Mouse (Mus musculus): ENCODE measurements at regions not wholly inside any gene's neighbourhood (a gene's known extent, or its start where the extent isn't known, plus 50 kb on each side); places are given as distances from the start of the nearest gene placed in this dataset.

DNA sequence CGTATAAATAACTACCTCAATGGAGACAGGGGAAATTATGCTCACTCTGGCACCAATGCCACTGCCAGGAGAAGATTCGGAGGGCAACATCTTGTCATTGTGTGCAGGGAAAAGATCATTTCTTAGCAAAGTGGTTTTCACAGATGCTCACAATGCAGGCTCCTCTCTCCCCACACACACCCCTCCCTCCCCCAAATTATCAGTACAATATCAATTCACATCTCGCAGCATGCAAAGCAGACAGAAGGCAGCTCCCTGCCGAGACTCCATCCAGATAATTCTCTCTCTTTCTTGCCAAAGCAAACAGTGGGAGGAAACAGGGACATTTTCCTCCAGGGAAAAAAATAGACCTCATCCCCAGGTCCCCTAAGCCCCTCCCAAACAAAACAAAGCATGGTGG, 691.8 kb downstream of the Gm9195 start:
- Histone ChIP-seq H3K27ac (replicated peaks) (0 out of 2 replicates have a peak overlapping the region, but pooled peaks have one; percentile 4), H3K9ac (no peak overlapping the region), H3K4me1 (replicated peaks) (peaks cover 7% of the 10 kb centered on the region), H3K36me3 (no peaks in the 10 kb centered on the region), H3K4me3 (no peak overlapping the region), H3K4me2 (0 out of 2 replicates have a peak overlapping the region, but pooled peaks have one; percentile 23), H3K9me3 (no peaks in the 10 kb centered on the region), H3K27me3 (no peaks in the 10 kb centered on the region)
- peak; percentile 19; the same call in 1 of the 2 replicates for ATAC-seq (ENCODE audit: low FRiP score, low read depth)
- WGBS, result 27% methylated on average over 4 of the region's 4 CpGs

DNA sequence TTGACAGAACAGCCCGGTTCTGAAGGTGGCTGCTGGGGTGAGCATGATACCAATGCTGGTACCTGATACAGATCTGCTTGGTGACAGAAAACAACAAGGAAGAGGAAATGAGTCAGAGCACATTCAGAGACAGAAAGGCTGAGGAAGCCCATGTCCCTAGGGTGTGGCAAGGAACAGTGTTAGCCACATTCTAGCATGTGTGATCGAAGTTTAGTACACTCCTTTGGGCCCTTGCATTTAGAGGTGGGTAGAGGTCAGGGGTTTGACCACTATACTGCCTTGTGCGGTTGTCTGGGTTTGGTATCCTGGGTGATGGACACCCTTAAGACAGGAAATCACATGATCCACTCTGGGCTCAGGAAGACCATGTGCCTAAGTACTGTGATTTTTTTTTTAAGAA, 695.9 kb downstream of the Gm9195 start:
- Histone ChIP-seq H3K9me3 (no peaks in the 10 kb centered on the region), H3K9ac (no peak overlapping the region), H3K27ac (replicated peaks) (no peak overlapping the region), H3K36me3 (no peaks in the 10 kb centered on the region), H3K27me3 (no peaks in the 10 kb centered on the region), H3K4me2 (no peak overlapping the region), H3K4me3 (no peak overlapping the region), H3K4me1 (replicated peaks) (peaks cover 7% of the 10 kb centered on the region)
- WGBS, result 91% methylated on average over 3 of the region's 3 CpGs
- ATAC-seq (ENCODE audit: low FRiP score, low read depth), result no peak

DNA sequence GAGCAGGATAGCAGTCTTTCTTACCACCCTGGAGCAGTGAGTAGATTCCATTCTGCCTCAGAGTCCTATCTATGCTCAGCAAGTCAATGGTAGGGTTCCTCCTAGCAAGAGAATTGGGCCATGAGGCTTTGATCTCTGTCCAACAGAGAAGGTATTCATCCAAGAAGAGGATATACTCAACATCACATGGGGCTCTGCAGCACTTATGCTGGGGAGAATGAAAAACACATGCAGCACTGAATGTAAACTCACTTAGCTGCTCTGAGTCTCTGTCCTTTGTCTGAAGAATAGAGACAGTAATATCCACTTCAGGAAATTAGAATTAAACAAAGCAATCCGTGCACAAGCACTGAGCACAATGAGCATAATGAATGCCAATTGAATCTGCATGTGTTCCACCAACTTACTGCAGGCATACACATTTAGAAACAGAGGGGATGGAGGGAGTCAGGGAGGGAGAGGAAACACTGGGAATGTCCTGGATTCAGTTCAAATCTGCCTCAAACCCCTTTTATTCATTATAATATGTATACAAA, 714.6 kb downstream of the Gm9195 start:
- no peaks in the 10 kb centered on the region for H3K4me1 ChIP-seq (replicated peaks)
- no peak overlapping the region for H3K9ac ChIP-seq
- no peaks in the 10 kb centered on the region for H3K9me3 ChIP-seq
- no peak overlapping the region for H3K27ac ChIP-seq (replicated peaks)
- H3K4me2 ChIP-seq, result no peak overlapping the region
- no peaks in the 10 kb centered on the region for H3K36me3 ChIP-seq
- WGBS, result 55% methylated on average over 1 of the region's 1 CpGs
- ATAC-seq (ENCODE audit: low FRiP score, low read depth), result no peak
- no peaks in the 10 kb centered on the region for H3K27me3 ChIP-seq
- no peak overlapping the region for H3K4me3 ChIP-seq

DNA sequence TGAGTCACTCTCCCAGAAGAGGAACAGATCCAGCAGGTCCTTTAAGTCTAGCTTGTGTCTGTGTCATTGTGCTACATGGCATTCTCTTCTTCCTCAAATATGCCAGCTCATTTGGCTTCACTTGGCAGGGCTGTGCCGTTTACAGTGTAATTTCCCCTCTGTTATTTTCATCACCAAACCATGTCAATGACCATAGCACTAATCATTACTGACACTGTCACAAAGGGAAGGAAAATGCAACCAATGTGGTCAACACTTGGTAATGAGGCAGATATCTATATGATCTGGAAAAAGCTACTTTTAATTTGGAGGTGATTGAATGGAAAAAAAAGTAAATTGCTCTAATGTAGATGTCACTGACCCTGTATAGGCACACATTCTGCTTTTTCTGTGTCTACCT, 724.8 kb downstream of the Gm9195 start:
- H3K4me3 ChIP-seq, result no peak overlapping the region
- no peak for ATAC-seq (ENCODE audit: low FRiP score, low read depth)
- WGBS, result 70% methylated on average over 1 of the region's 1 CpGs
- no peak overlapping the region for H3K9ac ChIP-seq
- no peak overlapping the region for H3K4me2 ChIP-seq
- H3K27me3 ChIP-seq, result no peaks in the 10 kb centered on the region
- no peaks in the 10 kb centered on the region for H3K9me3 ChIP-seq
- no peak overlapping the region for H3K27ac ChIP-seq (replicated peaks)
- no peaks in the 10 kb centered on the region for H3K36me3 ChIP-seq
- H3K4me1 ChIP-seq (replicated peaks), result no peaks in the 10 kb centered on the region

DNA sequence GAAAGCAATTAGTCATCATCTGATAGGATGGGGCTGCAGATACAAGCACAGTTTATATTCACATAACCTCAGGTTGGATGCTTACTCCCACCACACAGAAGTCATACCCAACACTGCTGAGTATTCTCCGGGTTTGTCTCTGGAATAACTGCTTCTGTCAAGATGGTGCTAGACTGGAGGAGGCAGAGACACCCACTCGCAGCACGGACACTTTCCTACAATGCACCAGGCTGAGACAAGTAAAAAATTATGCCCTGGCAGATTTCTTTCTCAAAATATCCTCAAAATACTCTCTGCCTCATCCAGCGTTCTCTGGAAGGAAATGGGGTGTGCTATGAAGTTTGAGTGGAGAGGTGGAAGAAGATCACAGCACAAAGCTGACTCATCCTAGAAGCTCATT, 763.1 kb downstream of the Gm9195 start:
- no peak for ATAC-seq (ENCODE audit: low FRiP score, low read depth)
- no peak overlapping the region for H3K4me3 ChIP-seq
- H3K36me3 ChIP-seq, result no peaks in the 10 kb centered on the region
- H3K27ac ChIP-seq (replicated peaks), result no peak overlapping the region
- H3K9me3 ChIP-seq, result no peaks in the 10 kb centered on the region
- H3K4me2 ChIP-seq, result no peak overlapping the region
- no peak overlapping the region for H3K9ac ChIP-seq
- no peaks in the 10 kb centered on the region for H3K27me3 ChIP-seq
- no peaks in the 10 kb centered on the region for H3K4me1 ChIP-seq (replicated peaks)
- WGBS, result 96% methylated on average over 4 of the region's 4 CpGs

DNA sequence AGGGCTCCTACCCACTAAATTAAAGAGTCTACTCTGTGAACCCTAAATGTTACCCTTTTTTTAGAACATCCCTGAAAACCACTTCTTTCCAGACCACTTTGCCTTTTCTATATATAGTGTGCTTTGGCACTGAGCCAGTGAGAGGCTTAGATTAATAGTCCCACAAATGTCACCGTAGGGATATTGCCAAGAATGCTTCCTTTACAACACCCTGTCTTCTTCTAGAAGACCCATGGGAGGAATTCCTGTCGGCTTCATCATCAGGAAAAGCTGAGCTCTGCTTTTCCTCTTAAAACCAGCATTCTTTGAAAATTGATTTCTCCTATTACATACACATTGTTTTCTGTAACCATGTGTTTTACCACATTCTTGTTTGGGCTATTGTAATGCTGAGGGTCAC, 768.1 kb downstream of the Gm9195 start:
- ATAC-seq (ENCODE audit: low FRiP score, low read depth), result no peak
- no peaks in the 10 kb centered on the region for H3K36me3 ChIP-seq
- H3K4me1 ChIP-seq (replicated peaks), result no peaks in the 10 kb centered on the region
- no peak overlapping the region for H3K4me3 ChIP-seq
- H3K27me3 ChIP-seq, result no peaks in the 10 kb centered on the region
- no peaks in the 10 kb centered on the region for H3K9me3 ChIP-seq
- H3K4me2 ChIP-seq, result no peak overlapping the region
- no peak overlapping the region for H3K27ac ChIP-seq (replicated peaks)
- 56% methylated on average over 2 of the region's 2 CpGs for WGBS
- H3K9ac ChIP-seq, result no peak overlapping the region

DNA sequence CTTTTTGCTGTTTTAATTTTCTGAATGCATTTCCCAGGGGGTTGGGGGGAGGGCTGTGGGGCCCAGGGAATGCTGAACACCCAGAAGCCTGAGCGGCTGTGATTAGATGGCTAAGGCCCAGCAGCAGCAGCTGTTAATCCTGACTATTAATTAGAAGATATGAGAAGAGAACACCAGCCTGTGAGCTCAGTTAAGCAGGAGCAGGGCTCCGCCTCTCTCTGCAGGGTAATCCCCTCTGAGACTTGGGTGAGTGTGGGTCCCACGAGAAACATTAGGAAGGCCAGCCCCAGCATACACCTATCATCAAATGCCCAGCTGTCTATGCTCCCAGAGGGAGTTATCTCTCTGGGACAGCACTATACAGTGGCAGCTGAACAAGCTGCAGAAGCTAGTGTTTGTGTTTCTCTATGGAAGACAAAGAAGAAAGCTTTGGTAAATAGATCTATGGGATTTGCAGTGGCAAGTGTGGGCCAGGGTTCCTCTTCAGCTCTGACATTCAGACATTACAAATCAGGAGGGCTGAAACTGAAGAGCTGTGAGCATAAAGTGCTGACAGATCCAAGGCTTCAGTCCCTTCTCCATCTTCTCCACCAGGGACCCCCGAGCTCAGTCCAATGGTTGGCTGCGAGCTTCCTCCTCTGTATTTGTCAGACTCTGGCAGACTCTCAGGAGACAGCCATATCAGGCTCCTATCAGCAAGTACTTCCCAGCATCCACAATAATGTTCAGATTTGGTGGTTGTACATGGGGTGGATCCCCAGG, 781.9 kb downstream of the Gm9195 start:
- peak; percentile 59; the same call in 1 of the 2 replicates for ATAC-seq (ENCODE audit: low FRiP score, low read depth)

DNA sequence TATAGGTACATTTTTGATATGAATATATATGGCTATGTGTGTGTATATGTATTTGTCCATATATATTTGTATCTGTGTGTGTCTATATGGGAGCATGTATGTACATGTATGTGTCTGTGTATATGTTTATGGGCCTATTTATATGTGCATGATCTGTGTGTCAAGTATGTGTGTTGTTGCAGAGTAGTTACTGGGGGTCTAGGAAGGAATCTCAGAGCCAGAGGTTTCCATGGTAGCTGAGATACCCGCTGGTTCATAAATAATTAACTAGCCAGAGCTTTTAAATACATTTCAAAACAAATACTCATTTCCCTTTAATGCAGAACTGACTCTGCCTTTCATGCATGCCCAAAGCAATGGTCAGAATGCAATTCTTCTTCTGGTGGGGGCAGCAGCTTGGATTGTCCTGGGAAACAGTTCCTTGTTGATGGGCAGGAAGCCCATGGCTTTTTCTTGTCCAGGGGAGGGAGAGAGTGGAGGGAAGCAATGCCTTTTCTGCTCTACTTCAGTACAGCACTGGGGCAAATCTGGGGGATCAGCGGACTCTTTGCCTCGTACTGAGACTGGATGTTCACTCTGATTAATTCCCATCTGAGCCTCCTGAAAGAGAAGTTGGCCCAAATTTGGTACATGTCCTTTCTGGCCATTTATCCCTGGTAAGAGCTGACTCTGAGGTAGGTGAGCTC, 798.7 kb downstream of the Gm9195 start:
- Histone ChIP-seq H3K9me3 (no peaks in the 10 kb centered on the region), H3K4me2 (no peak overlapping the region), H3K36me3 (no peaks in the 10 kb centered on the region), H3K27ac (replicated peaks) (no peak overlapping the region), H3K4me1 (replicated peaks) (no peaks in the 10 kb centered on the region), H3K27me3 (no peaks in the 10 kb centered on the region), H3K9ac (no peak overlapping the region), H3K4me3 (no peak overlapping the region)
- ATAC-seq (ENCODE audit: low FRiP score, low read depth), result peak; percentile 68
- 40% methylated on average over 3 of the region's 3 CpGs for WGBS

More for the DNA sequence above, 781.9 kb downstream of the Gm9195 start:
- WGBS, result 53% methylated on average over 5 of the region's 5 CpGs
- Histone ChIP-seq H3K9me3 (no peaks in the 10 kb centered on the region), H3K27me3 (no peaks in the 10 kb centered on the region), H3K27ac (replicated peaks) (no peak overlapping the region), H3K36me3 (no peaks in the 10 kb centered on the region), H3K4me2 (no peak overlapping the region), H3K4me3 (no peak overlapping the region), H3K4me1 (replicated peaks) (no peaks in the 10 kb centered on the region), H3K9ac (no peak overlapping the region)

DNA sequence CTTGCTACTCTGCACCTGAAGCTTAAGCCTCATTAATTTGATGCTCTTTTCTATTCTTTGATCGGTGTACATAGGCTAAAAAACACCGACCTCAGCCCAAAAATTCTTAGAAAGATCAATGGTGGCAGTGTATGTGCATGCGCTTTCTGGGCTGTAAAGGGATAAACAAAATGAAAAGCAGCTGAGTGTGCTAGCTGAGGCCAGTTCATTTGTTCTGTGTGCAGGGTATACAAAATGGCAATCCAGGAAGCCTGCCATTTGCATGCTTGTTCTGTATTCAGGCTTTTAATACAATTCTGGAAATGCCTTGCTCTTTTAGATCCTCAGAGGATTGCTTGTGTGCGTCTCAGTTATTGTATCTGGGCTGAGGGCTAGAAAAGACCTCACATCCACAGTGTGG, 817.1 kb downstream of the Gm9195 start:
- WGBS, result 63% methylated on average over 4 of the region's 4 CpGs
- H3K27ac ChIP-seq (replicated peaks), result peak overlapping the region; percentile 33; the same call in 1 of the 2 replicates

DNA sequence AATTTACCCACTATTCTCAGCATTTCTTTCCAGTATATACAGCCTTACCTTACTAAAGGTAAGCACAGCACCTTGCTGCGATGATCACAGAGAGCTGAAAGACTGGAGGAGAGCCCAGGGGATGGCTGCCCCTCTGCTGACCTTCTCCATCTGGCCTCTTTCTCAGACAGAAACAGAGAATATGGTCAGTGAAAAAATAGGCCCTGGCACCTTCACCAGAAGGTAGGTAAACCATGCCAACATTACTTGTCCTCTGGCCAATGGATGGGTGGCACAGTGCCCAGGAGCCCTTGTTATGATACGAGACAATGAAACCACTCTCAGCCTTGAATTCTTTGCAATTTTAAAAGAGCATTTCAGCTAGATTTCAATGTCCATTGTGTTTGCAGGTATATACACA, 817.8 kb downstream of the Gm9195 start:
- Histone ChIP-seq H3K27me3 (no peaks in the 10 kb centered on the region), H3K27ac (replicated peaks) (no peak overlapping the region), H3K4me2 (no peak overlapping the region), H3K9me3 (no peaks in the 10 kb centered on the region), H3K4me3 (no peak overlapping the region), H3K4me1 (replicated peaks) (peaks cover 17% of the 10 kb centered on the region), H3K9ac (no peak overlapping the region), H3K36me3 (no peaks in the 10 kb centered on the region)
- 0 out of 2 replicates have a peak, but pooled peaks have one; percentile 27 for ATAC-seq (ENCODE audit: low FRiP score, low read depth)
- WGBS, result 75% methylated on average over 2 of the region's 2 CpGs

More for the DNA sequence above, 817.1 kb downstream of the Gm9195 start:
- H3K4me2 ChIP-seq, result no peak overlapping the region
- no peaks in the 10 kb centered on the region for H3K36me3 ChIP-seq
- no peaks in the 10 kb centered on the region for H3K27me3 ChIP-seq
- no peak overlapping the region for H3K4me3 ChIP-seq
- H3K4me1 ChIP-seq (replicated peaks), result peaks cover 17% of the 10 kb centered on the region
- H3K9me3 ChIP-seq, result no peaks in the 10 kb centered on the region
- ATAC-seq (ENCODE audit: low FRiP score, low read depth), result no peak
- H3K9ac ChIP-seq, result no peak overlapping the region

DNA sequence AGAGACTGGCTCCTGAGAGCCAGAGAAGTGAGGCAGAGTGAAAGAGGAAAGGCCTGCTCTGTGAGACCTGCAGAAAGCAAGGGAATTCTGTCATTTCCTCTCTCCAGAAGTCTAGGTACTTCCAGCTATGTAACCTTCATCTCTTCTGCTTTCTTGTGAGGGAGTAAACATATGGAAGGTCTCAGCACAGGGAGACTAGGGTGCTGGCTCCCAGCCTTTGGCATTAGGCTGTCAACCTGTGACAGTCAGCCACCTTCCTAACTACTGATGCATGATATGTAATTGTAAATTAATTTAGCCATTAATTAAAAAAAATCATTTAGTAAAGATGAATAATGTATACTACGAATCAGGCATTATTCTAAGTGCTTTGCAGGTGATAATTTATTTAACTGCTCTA, 819.2 kb downstream of the Gm9195 start:
- no peak overlapping the region for H3K9ac ChIP-seq
- WGBS, result 65% methylated on average over 1 of the region's 1 CpGs
- H3K4me1 ChIP-seq (replicated peaks), result peaks cover 17% of the 10 kb centered on the region
- H3K4me3 ChIP-seq, result no peak overlapping the region
- H3K27ac ChIP-seq (replicated peaks), result peak overlapping the region; percentile 42; the same call in 1 of the 2 replicates
- H3K4me2 ChIP-seq, result no peak overlapping the region
- H3K9me3 ChIP-seq, result no peaks in the 10 kb centered on the region
- H3K27me3 ChIP-seq, result no peaks in the 10 kb centered on the region
- ATAC-seq (ENCODE audit: low FRiP score, low read depth), result no peak
- H3K36me3 ChIP-seq, result no peaks in the 10 kb centered on the region

DNA sequence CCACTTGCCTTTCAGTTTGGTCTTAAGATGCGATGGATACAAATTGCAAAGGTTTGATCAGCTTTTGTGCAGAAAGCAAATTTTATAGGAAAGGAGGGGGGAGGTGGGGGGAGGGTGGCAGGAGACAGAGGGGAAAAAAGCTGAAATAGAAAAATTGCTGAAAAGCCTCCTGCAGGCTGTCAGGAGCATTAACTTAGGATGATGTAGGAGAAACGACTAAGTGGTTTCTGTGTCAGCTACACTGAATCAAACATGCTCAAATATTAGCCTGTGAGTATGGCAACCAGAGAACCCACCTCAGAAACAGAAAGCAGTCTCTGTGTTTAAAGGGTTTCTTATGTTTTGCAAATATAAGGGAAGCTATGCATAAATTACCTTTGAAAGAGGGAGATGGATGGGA, 819.6 kb downstream of the Gm9195 start:
- H3K4me3 ChIP-seq, result no peak overlapping the region
- H3K9me3 ChIP-seq, result no peaks in the 10 kb centered on the region
- H3K27ac ChIP-seq (replicated peaks), result peak overlapping the region; percentile 42; the same call in 1 of the 2 replicates
- H3K27me3 ChIP-seq, result no peaks in the 10 kb centered on the region
- H3K9ac ChIP-seq, result no peak overlapping the region
- ATAC-seq (ENCODE audit: low FRiP score, low read depth), result no peak
- no peak overlapping the region for H3K4me2 ChIP-seq
- 44% methylated on average over 2 of the region's 2 CpGs for WGBS
- no peaks in the 10 kb centered on the region for H3K36me3 ChIP-seq
- peaks cover 17% of the 10 kb centered on the region for H3K4me1 ChIP-seq (replicated peaks)
